Mouse (Mus musculus) gastrocnemius, postnatal 10 days (tissue): ENCODE measurements around the gene Gm17027. TPM values are rescaled to one million over a fixed set of nuclear protein-coding genes. Genes with fewer than 3 reads are reported as not detected.
"Not testable (repeated sequence)": the region's sequence is repeated elsewhere in the genome, so short reads cannot be mapped to it uniquely, and the experiment has no call there.

Experiments
- DNase-seq: peaks from one replicate; pipeline ENCODE4 v3.0.0; 2021; ENCODE audit warnings: mixed read lengths
- long read RNA-seq, 2 experiments: library from polyadenylated mRNA; stranded (forward); transcript quantifications; one replicate each; pipeline ENCODE4 v2.0.0; 2021
- total RNA-seq, 2 experiments: library from RNA; stranded (reverse); gene quantifications; 2 replicates each; pipeline ENCODE4 v1.2.3; 2021

Gm17027 gene
- not detected for total RNA-seq
- long read RNA-seq, experiment 1: 0 reads
- long read RNA-seq, experiment 2: 0 reads

- not testable (repeated sequence) for DNase-seq
Measured at GRCm38 (mm10) chr14:42162522-42162921, at the start of gene Gm17027. Gene Gm17027 (minus strand): TSS chr14:42162622.

- DNase-seq: not testable (repeated sequence)
Measured at GRCm38 (mm10) chr14:42190691-42191090, 28.3 kb upstream of the Gm17027 start, which contains the start of gene Gm3573. Gene Gm3573 (minus strand): TSS chr14:42190791.

GRCm38 (mm10) chr14:42183936-42184335, 21.5 kb upstream of the Gm17027 start:
- not testable (repeated sequence) for DNase-seq

GRCm38 (mm10) chr14:42134571-42134970, 27.9 kb downstream of the Gm17027 start:
- peak; percentile 3 for DNase-seq

GRCm38 (mm10) chr14:42133806-42134205, 28.6 kb downstream of the Gm17027 start:
- peak; percentile 2 for DNase-seq

GRCm38 (mm10) chr14:42117269-42117668, 45.2 kb downstream of the Gm17027 start, which contains the start of gene Gm7951:
Gene Gm7951 (minus strand): TSS chr14:42117369.
- DNase-seq: not testable (repeated sequence)

Other genes with a start within 250 kb of the Gm17027 start
- gene 1700049E17Rik1, start 237.7 kb downstream of the Gm17027 start, total RNA-seq: not detected
- gene 1700024B05Rik, start 218.6 kb downstream of the Gm17027 start, total RNA-seq: not detected
- not detected for gene Gm6401, start 194.7 kb downstream of the Gm17027 start, total RNA-seq
- gene Gm3543, start 179.3 kb downstream of the Gm17027 start, total RNA-seq: not detected
- not detected for gene Gm7951, start 45.3 kb downstream of the Gm17027 start, total RNA-seq
- not detected for gene Gm3573, start 28.2 kb upstream of the Gm17027 start, total RNA-seq
- not detected for gene Gm17026, start 97.4 kb upstream of the Gm17027 start, total RNA-seq
- not detected for gene Gm9611, start 134.7 kb upstream of the Gm17027 start, total RNA-seq
- not detected for gene Gm7995, start 147.6 kb upstream of the Gm17027 start, total RNA-seq